Comparison of ENCODE assay signal across 14 mouse cellular contexts in the genomic region with DNA sequence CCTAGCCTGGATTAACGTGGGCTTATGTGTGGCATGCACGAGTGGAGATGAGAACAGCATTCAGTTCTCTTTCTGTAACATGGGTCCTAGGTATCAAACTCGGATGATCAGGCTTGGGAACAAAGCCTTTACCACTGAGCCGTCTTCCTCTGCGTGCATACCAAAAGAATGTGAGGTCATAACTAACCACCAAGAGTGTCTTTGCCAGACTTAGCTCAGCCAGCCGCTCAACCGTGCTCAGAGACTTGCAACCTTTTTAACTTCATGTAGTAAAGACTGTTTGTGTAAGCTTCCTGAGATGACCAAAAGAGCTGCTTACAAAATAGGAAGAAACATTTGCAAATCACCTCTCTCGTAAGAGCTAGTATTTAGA. TPM values are rescaled to one million over a fixed set of nuclear protein-coding genes. Genes with fewer than 3 reads are reported as not detected.
DNase-seq lines count a peak whose midpoint lies in the region; ATAC-seq lines count a peak whose summit lies in the region.
"Had no signal": no experiment of that assay in that cellular context is flagged by ENCODE, and none has a peak within 500 bp of the region (broad histone marks: within the 10 kb centered on the region; RNA-seq: fewer than 3 reads in every experiment).

No protein-coding gene starts in this region.

- no peak overlapping the region for H3K4me2 ChIP-seq in kidney, embryonic 15.5 days
- H3K4me2 ChIP-seq in forebrain, embryonic 12.5 days, result no peak overlapping the region
- H3K4me2 ChIP-seq in heart, embryonic 11.5 days, result no peak overlapping the region

- H3K9me3 ChIP-seq in kidney, embryonic 15.5 days (replicated peaks), result no peaks in the 10 kb centered on the region
- H3K9me3 ChIP-seq in forebrain, embryonic 12.5 days, result no peaks in the 10 kb centered on the region
- no peaks in the 10 kb centered on the region for H3K9me3 ChIP-seq in heart, embryonic 11.5 days (replicated peaks; ENCODE audit: control insufficient read depth, low read length)
- H3K9me3 ChIP-seq: forebrain, embryonic 10.5 days; hindbrain, embryonic 10.5 days had no signal

- H3K36me3 ChIP-seq in kidney, embryonic 15.5 days, result no peaks in the 10 kb centered on the region
- H3K36me3 ChIP-seq in forebrain, embryonic 12.5 days (replicated peaks), result no peaks in the 10 kb centered on the region
- no peaks in the 10 kb centered on the region for H3K36me3 ChIP-seq in heart, embryonic 11.5 days (ENCODE audit: control insufficient read depth, insufficient read depth, low read length)
- H3K36me3 ChIP-seq: hindbrain, embryonic 10.5 days had no signal

- no peak for DNase-seq in kidney, postnatal 10 days
- DNase-seq in Muller cell, postnatal 12 days (ENCODE audit: inconsistent ontology term), result peak; percentile 80
- no peak for DNase-seq in testis, postnatal 10 days (ENCODE audit: low spot score)
- DNase-seq: cerebellum, adult 8-10 months; left cerebral cortex, postnatal 4 days; lung, postnatal 36 days; thymus, adult 18-20 months had no signal

- no peak overlapping the region for H3K4me3 ChIP-seq in kidney, embryonic 15.5 days (replicated peaks)
- H3K4me3 ChIP-seq in forebrain, embryonic 12.5 days (replicated peaks), result no peak overlapping the region
- no peak overlapping the region for H3K4me3 ChIP-seq in heart, embryonic 11.5 days (ENCODE audit: low read depth, low read length)
- H3K4me3 ChIP-seq: forebrain, embryonic 10.5 days; hindbrain, embryonic 10.5 days had no signal

- ATAC-seq in kidney, embryonic 15.5 days (replicated peaks; ENCODE audit: low FRiP score), result no peak
- ATAC-seq in hematopoietic stem cell, adult 5-6 weeks (replicated peaks in 1 of 2; ENCODE audit: insufficient read depth in 1 of 2, low FRiP score in 2 of 2, low TSS enrichment in 1 of 2, low read depth in 1 of 2, poor library complexity in 2 of 2, severe bottlenecking in 2 of 2), result peak; percentile 51 to 74; a peak in 3 of 4 replicates
- ATAC-seq in monocyte, adult 5-6 weeks (replicated peaks; ENCODE audit: insufficient number of reproducible peaks, low FRiP score, low TSS enrichment, poor library complexity, severe bottlenecking), result peak; percentile 46
- no peak for ATAC-seq in forebrain, embryonic 12.5 days (ENCODE audit: low FRiP score)
- no peak for ATAC-seq in heart, embryonic 11.5 days (replicated peaks; ENCODE audit: insufficient number of reproducible peaks, low FRiP score, low TSS enrichment)

- H3K27me3 ChIP-seq in kidney, embryonic 15.5 days, result no peaks in the 10 kb centered on the region
- no peaks in the 10 kb centered on the region for H3K27me3 ChIP-seq in forebrain, embryonic 12.5 days
- no peaks in the 10 kb centered on the region for H3K27me3 ChIP-seq in heart, embryonic 11.5 days (ENCODE audit: control insufficient read depth, insufficient read depth, low read length)

- no peak overlapping the region for H3K9ac ChIP-seq in kidney, embryonic 15.5 days
- no peak overlapping the region for H3K9ac ChIP-seq in forebrain, embryonic 12.5 days
- no peak overlapping the region for H3K9ac ChIP-seq in heart, embryonic 11.5 days (ENCODE audit: low read depth, low read length)

- H3K27ac ChIP-seq in kidney, embryonic 15.5 days, result peak overlapping the region; percentile 18; the same call in 1 of the 2 replicates
- H3K27ac ChIP-seq in forebrain, embryonic 12.5 days, result no peak overlapping the region
- H3K27ac ChIP-seq in heart, embryonic 11.5 days (ENCODE audit: low read depth, low read length), result no peak overlapping the region
- H3K27ac ChIP-seq: forebrain, embryonic 10.5 days; hindbrain, embryonic 10.5 days had no signal

- peaks cover 13% of the 10 kb centered on the region; the same call in 1 of the 2 replicates for H3K4me1 ChIP-seq in kidney, embryonic 15.5 days
- peaks cover 6% of the 10 kb centered on the region for H3K4me1 ChIP-seq in forebrain, embryonic 12.5 days
- peaks cover 12% of the 10 kb centered on the region for H3K4me1 ChIP-seq in heart, embryonic 11.5 days (ENCODE audit: control insufficient read depth, insufficient read depth, low read length)

- 65% methylated on average over 8 of the region's 8 CpGs for WGBS in kidney, embryonic 15.5 days
- 82% methylated on average over 8 of the region's 8 CpGs for WGBS in forebrain, embryonic 12.5 days
- 78% methylated on average over 8 of the region's 8 CpGs for WGBS in heart, embryonic 11.5 days (ENCODE audit: insufficient replicate concordance)

RNA-seq across cellular contexts. Expression of gene Maea, which starts 16.9 kb away (rescaled TPM):
- 131 and 135 TPM in 2 replicates for polyA plus RNA-seq in kidney, embryonic 15.5 days (2015; fragmentation: Nextera tagmentation; extraction: Ambion mirVana)
- 240 and 243 TPM in 2 replicates for total RNA-seq in hematopoietic stem cell, adult 5-6 weeks (2017)
- total RNA-seq in monocyte, adult 5-6 weeks (2017), result 131 to 170 TPM (median 150 TPM) in 3 replicates
- 114 and 115 TPM in 2 replicates for polyA plus RNA-seq in forebrain, embryonic 12.5 days (2016; fragmentation: Nextera tagmentation; extraction: Ambion mirVana)
- 124 and 132 TPM in 2 replicates for polyA plus RNA-seq in heart, embryonic 11.5 days (2014; fragmentation: Nextera tagmentation; extraction: Ambion mirVana)

RNA-seq across cellular contexts. Expression of gene Uvssa, which starts 26.1 kb away (rescaled TPM):
- polyA plus RNA-seq in kidney, embryonic 15.5 days (2015; fragmentation: Nextera tagmentation; extraction: Ambion mirVana), result 8.5 and 9.4 TPM in 2 replicates
- total RNA-seq in hematopoietic stem cell, adult 5-6 weeks (2017), result 10.0 and 14.9 TPM in 2 replicates
- total RNA-seq in monocyte, adult 5-6 weeks (2017), result 13.1 to 21.7 TPM (median 14.7 TPM) in 3 replicates
- polyA plus RNA-seq in forebrain, embryonic 12.5 days (2016; fragmentation: Nextera tagmentation; extraction: Ambion mirVana), result 8.0 and 9.0 TPM in 2 replicates
- polyA plus RNA-seq in heart, embryonic 11.5 days (2014; fragmentation: Nextera tagmentation; extraction: Ambion mirVana), result 4.0 and 4.2 TPM in 2 replicates

Comparison
In these comparisons a context has a peak if more than half of its experiments do, and no peak if none do; other contexts are left out.
1. ATAC-seq: peak in hematopoietic stem cell, adult 5-6 weeks (2 of 2) and monocyte, adult 5-6 weeks (single experiment); none in kidney, embryonic 15.5 days (single experiment), forebrain, embryonic 12.5 days (single experiment) and heart, embryonic 11.5 days (single experiment).